Mouse (Mus musculus) embryonic facial prominence, embryonic 14.5 days (tissue): ENCODE measurements at regions not wholly inside any gene's neighbourhood (a gene's known extent, or its start where the extent isn't known, plus 50 kb on each side); places are given as distances from the start of the nearest gene placed in this dataset.

ENCODE experiments used
- ATAC-seq: fragments of 200-750 bp; cut with Nextera tagmentation; 2 replicates; pipeline ENCODE4 v1.8.0; 2017; ENCODE audit warnings: low read depth, moderate number of reproducible peaks, moderate TSS enrichment
- DNase-seq: peaks from one replicate; pipeline ENCODE4 v3.0.0-alpha.2; 2015; ENCODE audit warnings: low spot score
- H3K27ac ChIP-seq: fragments of 300-500 bp; sonication (generic); replicated peaks from 2 replicates; pipeline ENCODE4 v1.5.1; 2014; ENCODE audit warnings: low read depth, mild to moderate bottlenecking, low read length, moderate library complexity
- H3K27me3 ChIP-seq: fragments of 300-500 bp; sonication (generic); replicated peaks from 2 replicates; pipeline ENCODE4 v1.6.1; 2014; ENCODE audit warnings: low read length; ENCODE audit not compliant: control insufficient read depth, insufficient read depth
- H3K36me3 ChIP-seq: fragments of 300-500 bp; sonication (generic); 2 replicates; pipeline ENCODE4 v1.6.1; 2014; ENCODE audit warnings: low read length, mixed read lengths; ENCODE audit not compliant: control insufficient read depth, insufficient read depth
- H3K4me1 ChIP-seq: fragments of 300-500 bp; sonication (generic); 2 replicates; pipeline ENCODE4 v1.6.1; 2014; ENCODE audit warnings: antibody characterized with exemption, low read length; ENCODE audit not compliant: control insufficient read depth, insufficient read depth
- H3K4me2 ChIP-seq: fragments of 300-500 bp; sonication (generic); 2 replicates; pipeline ENCODE4 v1.6.1; 2014; ENCODE audit warnings: low read depth, mild to moderate bottlenecking, low read length, moderate library complexity, mixed read lengths
- H3K4me3 ChIP-seq: fragments of 300-500 bp; sonication (generic); 2 replicates; pipeline ENCODE4 v1.5.1; 2014; ENCODE audit warnings: low read depth, mild to moderate bottlenecking, low read length
- H3K9ac ChIP-seq: fragments of 300-500 bp; sonication (generic); 2 replicates; pipeline ENCODE4 v1.6.1; 2014; ENCODE audit warnings: low read depth, mild to moderate bottlenecking, low read length, moderate library complexity, mixed read lengths
- H3K9me3 ChIP-seq: fragments of 300-500 bp; sonication (generic); 2 replicates; pipeline ENCODE4 v1.6.1; 2016; ENCODE audit warnings: low read length; ENCODE audit not compliant: control insufficient read depth
- WGBS: fragments of 180-500 bp; shearing (Covaris S2); extraction: QIAGEN DNeasy Blood & Tissue Kit; methylation state at CpG from one replicate; pipeline ENCODE4 v1.1.7; 2014; 5-methylcytosine and 5-hydroxymethylcytosine counted together

DNA sequence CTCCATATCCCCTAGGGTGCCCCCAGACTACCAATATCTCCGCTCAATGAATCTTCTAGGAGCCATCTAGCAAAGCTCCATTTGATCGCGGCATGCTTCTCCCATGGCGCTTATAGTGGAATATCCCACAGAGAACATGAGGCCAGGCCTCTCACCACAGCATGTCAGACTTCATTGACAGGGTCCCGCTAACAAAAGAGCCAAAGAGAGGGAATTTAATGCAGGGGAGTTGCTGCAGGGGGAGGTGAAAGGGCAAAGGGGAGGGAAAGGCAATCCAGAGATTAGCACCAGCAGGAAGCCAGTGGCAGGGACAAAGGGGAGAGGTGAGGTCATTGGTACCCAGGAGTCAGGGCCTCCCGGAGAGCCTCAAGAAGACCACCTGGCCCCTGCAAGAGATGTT, 424.0 kb upstream of the Smim15 start:
- Histone ChIP-seq H3K9ac (no peak overlapping the region), H3K4me2 (no peak overlapping the region), H3K27me3 (no peaks in the 10 kb centered on the region; the same call in 1 of the 2 replicates), H3K9me3 (no peaks in the 10 kb centered on the region), H3K4me1 (peaks cover 5% of the 10 kb centered on the region; the same call in 1 of the 2 replicates), H3K4me3 (no peak overlapping the region), H3K27ac (no peak overlapping the region), H3K36me3 (no peaks in the 10 kb centered on the region)
- ATAC-seq, result no peak
- 20% methylated on average over 6 of the region's 6 CpGs for WGBS
- DNase-seq, result no peak

DNA sequence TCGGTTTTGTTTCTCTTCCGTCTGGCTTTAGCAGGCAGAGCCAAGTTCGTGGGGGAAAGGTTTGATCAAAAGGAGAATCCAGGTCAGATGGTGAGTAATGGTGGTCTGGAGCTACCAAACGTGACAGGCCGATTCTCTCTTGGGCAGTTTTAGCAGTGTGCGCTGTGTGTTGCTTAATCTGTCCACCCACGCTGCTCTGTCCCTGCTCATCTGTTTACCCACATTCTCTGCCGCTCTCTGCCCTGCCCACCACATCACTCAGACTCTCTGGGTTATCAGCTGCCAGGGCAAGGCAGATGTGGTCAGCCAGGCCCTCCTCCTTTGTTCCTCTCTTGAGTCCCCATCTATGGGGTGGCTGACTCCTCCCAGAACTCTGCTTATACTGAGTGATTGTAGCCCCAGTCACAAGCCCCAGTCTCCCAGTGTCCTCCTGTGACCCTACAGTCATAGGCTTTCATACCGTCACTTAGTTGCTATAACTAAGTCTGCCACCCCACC, 424.8 kb upstream of the Smim15 start:
- H3K9ac ChIP-seq, result no peak overlapping the region
- no peaks in the 10 kb centered on the region for H3K36me3 ChIP-seq
- H3K27ac ChIP-seq, result no peak overlapping the region
- WGBS, result 48% methylated on average over 9 of the region's 9 CpGs
- DNase-seq (peak; percentile 20), ATAC-seq (peak; percentile 26; the same call in 1 of the 2 replicates)
- H3K9me3 ChIP-seq, result no peaks in the 10 kb centered on the region
- H3K4me3 ChIP-seq, result no peak overlapping the region
- H3K4me2 ChIP-seq, result no peak overlapping the region
- peaks cover 5% of the 10 kb centered on the region; the same call in 1 of the 2 replicates for H3K4me1 ChIP-seq
- H3K27me3 ChIP-seq, result no peaks in the 10 kb centered on the region; the same call in 1 of the 2 replicates

DNA sequence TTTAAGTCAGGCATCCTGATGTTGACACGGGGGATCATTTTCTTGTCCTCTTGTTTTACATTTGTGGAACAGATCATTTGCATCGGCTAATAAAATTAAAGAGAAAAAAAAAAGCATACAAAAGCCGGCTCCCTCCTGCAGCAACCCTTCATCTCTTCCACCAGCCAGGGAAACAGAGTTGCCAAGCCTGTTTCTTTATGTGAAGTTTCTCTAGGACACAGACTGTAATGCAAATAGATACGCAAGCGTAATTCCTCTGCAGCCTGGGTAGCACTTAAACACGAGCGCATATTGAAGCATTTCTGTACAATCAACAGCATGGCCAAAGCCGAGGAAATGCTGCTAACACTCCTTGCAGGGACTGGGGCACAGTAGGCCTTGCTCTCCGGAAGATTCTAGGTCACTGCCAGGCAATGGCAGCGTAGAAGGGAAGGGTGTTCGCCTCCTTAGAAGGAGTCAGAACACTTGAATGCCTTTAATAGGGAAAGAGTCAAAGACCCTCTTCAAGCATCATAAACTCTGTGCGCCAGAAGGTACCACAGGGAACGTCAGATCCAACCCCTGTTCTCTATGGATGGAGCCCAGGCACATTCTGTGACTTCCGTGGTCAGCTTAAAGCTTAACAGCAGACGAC, 425.3 kb upstream of the Smim15 start:
- no peaks in the 10 kb centered on the region for H3K36me3 ChIP-seq
- H3K4me3 ChIP-seq, result no peak overlapping the region
- no peak overlapping the region for H3K27ac ChIP-seq
- DNase-seq, result peak; percentile 43
- no peak overlapping the region for H3K4me2 ChIP-seq
- H3K27me3 ChIP-seq, result no peaks in the 10 kb centered on the region; the same call in 1 of the 2 replicates
- H3K9ac ChIP-seq, result no peak overlapping the region
- H3K4me1 ChIP-seq, result peaks cover 5% of the 10 kb centered on the region; the same call in 1 of the 2 replicates
- ATAC-seq, result no peak
- no peaks in the 10 kb centered on the region for H3K9me3 ChIP-seq
- whole genome bisulfite sequencing, result 39% methylated on average over 15 of the region's 15 CpGs

DNA sequence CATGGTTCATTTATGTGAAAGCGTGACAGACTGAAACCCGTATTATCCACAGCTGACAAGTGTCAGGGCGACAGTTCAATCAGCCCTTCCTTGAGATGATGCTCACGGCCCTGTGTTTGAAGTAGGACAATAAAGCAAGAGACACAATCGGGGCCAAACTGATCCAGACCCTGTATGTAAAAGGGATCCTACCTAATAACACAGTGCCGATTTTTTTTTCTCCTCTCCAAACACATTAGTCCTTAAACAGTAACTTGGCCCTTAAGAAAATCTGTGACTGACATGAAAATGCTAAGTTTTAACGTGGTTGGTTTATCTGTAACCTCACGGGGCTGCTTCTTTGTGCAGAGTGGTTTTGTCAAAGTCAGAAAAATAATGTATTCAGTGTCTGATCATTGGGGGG, 425.9 kb upstream of the Smim15 start:
- no peaks in the 10 kb centered on the region for H3K9me3 ChIP-seq
- no peak for ATAC-seq
- 39% methylated on average over 8 of the region's 8 CpGs for WGBS
- H3K4me1 ChIP-seq, result peaks cover 5% of the 10 kb centered on the region; the same call in 1 of the 2 replicates
- H3K27me3 ChIP-seq, result no peaks in the 10 kb centered on the region; the same call in 1 of the 2 replicates
- no peak overlapping the region for H3K4me2 ChIP-seq
- H3K4me3 ChIP-seq, result no peak overlapping the region
- no peaks in the 10 kb centered on the region for H3K36me3 ChIP-seq
- no peak overlapping the region for H3K9ac ChIP-seq
- H3K27ac ChIP-seq, result no peak overlapping the region
- no peak for DNase-seq

DNA sequence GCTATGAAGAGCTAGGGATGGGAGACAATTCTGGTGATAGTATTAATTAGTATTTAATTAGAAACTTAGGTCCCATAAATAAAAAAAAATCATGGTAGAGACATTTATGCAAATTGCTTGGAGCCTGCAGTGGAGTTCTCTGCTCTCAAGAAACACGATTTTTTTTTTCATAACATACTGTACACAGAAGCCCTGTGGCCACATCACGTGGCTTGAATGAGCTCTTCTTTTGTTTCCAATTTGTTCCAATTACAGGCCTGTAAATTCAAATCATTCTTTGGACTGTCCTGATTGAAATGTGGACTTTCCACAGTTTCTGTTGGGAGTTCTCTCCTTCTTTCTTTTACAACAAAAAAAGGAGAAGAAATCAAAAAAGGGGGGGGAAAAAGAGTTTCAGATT, 426.7 kb upstream of the Smim15 start:
- H3K4me3 ChIP-seq, result no peak overlapping the region
- 30% methylated on average over 2 of the region's 2 CpGs for WGBS
- H3K36me3 ChIP-seq, result no peaks in the 10 kb centered on the region
- DNase-seq (no peak), ATAC-seq (no peak)
- H3K9me3 ChIP-seq, result no peaks in the 10 kb centered on the region
- no peak overlapping the region for H3K9ac ChIP-seq
- H3K27me3 ChIP-seq, result no peaks in the 10 kb centered on the region; the same call in 1 of the 2 replicates
- H3K27ac ChIP-seq, result no peak overlapping the region
- H3K4me2 ChIP-seq, result no peak overlapping the region
- peaks cover 5% of the 10 kb centered on the region; the same call in 1 of the 2 replicates for H3K4me1 ChIP-seq

DNA sequence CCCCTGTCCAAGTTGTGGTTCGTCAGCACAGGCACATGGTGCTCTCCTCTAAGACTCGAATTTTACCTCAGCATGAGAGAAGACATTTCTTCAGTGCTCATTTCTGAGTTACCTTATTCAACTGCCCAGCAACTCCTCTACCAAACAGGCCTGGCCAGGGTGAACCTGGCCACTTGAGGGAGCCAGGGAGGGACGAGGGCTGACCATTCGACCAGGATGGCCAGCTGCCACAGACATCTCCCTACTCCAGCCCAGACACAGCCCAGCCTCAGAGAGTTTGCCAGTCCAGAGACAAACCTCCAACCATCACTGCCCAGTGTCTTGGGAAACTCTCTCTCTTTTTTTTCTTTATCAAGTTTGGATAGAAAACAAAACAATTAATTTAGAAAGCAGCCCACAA, 427.5 kb upstream of the Smim15 start:
- Histone ChIP-seq H3K4me3 (no peak overlapping the region), H3K4me2 (no peak overlapping the region), H3K36me3 (no peaks in the 10 kb centered on the region), H3K9me3 (no peaks in the 10 kb centered on the region), H3K9ac (no peak overlapping the region), H3K27ac (no peak overlapping the region), H3K4me1 (peaks cover 5% of the 10 kb centered on the region; the same call in 1 of the 2 replicates), H3K27me3 (no peaks in the 10 kb centered on the region; the same call in 1 of the 2 replicates)
- DNase-seq, result no peak
- WGBS, result 79% methylated on average over 4 of the region's 4 CpGs
- ATAC-seq, result no peak

DNA sequence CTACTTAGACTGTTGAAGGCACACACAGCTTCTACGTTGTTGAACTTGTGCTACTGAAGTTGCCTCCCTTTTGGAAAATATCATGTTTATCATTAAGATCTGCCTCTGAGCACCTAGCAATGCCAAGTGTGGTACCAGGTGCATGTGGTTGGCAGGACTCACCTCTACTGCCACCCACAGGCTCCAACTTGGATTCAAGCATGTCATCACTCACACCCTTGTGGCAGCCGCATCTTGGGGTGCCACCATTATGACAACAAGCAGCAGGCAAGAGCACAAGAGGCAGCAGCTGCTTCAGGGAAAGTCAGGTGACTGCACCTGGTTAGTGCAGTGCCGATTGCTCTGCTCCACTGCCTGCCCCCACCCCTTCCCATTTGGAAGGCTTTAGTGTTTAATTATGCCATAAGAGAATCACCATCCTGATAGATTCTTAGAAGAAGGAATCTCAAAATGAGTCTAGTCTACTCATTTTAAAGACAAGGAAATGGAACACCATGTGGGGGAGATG, 435.2 kb upstream of the Smim15 start:
- 63% methylated on average over 3 of the region's 3 CpGs for WGBS
- Histone ChIP-seq H3K27me3 (no peaks in the 10 kb centered on the region), H3K9ac (no peak overlapping the region), H3K4me2 (no peak overlapping the region), H3K9me3 (no peaks in the 10 kb centered on the region), H3K36me3 (no peaks in the 10 kb centered on the region), H3K4me3 (no peak overlapping the region), H3K4me1 (no peaks in the 10 kb centered on the region), H3K27ac (no peak overlapping the region)
- no peak for DNase-seq
- ATAC-seq, result no peak

DNA sequence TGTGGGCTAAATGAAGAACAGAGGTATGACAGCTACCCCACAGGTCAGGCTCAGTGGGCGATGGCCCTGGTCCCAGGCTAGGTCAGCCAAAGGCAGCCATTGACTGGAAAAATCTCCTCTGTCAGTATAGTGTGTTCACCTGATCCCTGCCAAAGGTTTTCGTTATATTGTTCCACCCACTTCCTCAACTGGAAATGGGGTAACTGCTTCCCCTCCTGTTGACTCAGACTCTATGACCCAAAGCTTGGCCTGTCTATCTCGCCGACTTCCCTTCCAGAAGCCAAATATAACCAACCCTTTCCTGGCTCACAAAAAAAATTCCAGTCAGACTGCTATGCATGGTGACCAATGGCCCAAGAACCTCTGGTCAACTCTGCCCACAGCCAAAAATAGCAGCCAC, 437.0 kb upstream of the Smim15 start:
- H3K9me3 ChIP-seq, result no peaks in the 10 kb centered on the region
- no peak overlapping the region for H3K9ac ChIP-seq
- H3K36me3 ChIP-seq, result no peaks in the 10 kb centered on the region
- WGBS, result 83% methylated on average over 4 of the region's 4 CpGs
- H3K4me2 ChIP-seq, result no peak overlapping the region
- ATAC-seq, result no peak
- no peak overlapping the region for H3K4me3 ChIP-seq
- no peak for DNase-seq
- no peak overlapping the region for H3K27ac ChIP-seq
- no peaks in the 10 kb centered on the region for H3K4me1 ChIP-seq
- no peaks in the 10 kb centered on the region for H3K27me3 ChIP-seq

DNA sequence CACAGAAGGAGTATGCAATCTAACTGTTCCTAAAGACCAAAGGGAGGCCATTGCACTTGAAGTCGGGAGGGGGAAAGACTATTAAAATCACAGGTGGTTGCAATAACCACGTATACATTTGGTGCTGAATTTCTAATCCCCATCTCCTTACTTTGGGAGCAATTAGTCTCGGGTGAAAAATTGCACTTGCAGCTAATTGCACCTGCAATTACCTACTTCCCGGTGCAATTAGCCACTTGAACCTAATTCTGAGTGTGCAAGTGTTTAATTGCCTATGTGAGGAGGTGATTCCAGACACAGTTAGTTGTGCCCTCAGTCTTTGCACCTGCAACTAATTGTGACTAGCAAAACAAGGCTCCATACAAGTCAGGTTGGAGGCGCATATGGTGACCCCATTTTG, 442.1 kb upstream of the Smim15 start:
- no peak overlapping the region for H3K27ac ChIP-seq

More for the DNA sequence above, 442.1 kb upstream of the Smim15 start:
- Histone ChIP-seq H3K9ac (no peak overlapping the region), H3K4me1 (no peaks in the 10 kb centered on the region), H3K36me3 (no peaks in the 10 kb centered on the region), H3K9me3 (no peaks in the 10 kb centered on the region), H3K27me3 (no peaks in the 10 kb centered on the region), H3K4me3 (no peak overlapping the region), H3K4me2 (no peak overlapping the region)
- ATAC-seq (peak; percentile 39; the same call in 1 of the 2 replicates), DNase-seq (no peak)
- WGBS, result 50% methylated on average over 5 of the region's 5 CpGs
